Mouse (Mus musculus): ENCODE results near the gene Ezr. TPM values are rescaled to one million over a fixed set of nuclear protein-coding genes. Genes with fewer than 3 reads are reported as not detected.
A peak's percentile ranks its signal among the peaks of the same experiment; 100 is the strongest.

Gene Ezr
- total RNA-seq (2021): 10 to 100 TPM; 39.3 to 43.6 TPM

- DNase-seq (ENCODE audit: low spot score): peak; percentile 79
- intact Hi-C loops (cut with DNase I): loop anchor here (2.0 to 5.0 kb wide), 2 partner anchors 40 to 46 kb away; no protein-coding TSS in a partner anchor
Measured at GRCm38 (mm10) chr17:6782611-6783005, at the start of gene Ezr. TSS of gene Ezr (minus strand) at chr17:6782784.

- intact Hi-C loops (cut with DNase I): no loop called here
- no peak for DNase-seq (ENCODE audit: low spot score)
Measured at GRCm38 (mm10) chr17:6830004-6830592, 47.5 kb upstream of the Ezr start.

- intact Hi-C loops (cut with DNase I): loop anchor here (2.0 kb wide), 1 partner anchor 46 kb away; the partner anchor contains the start of gene Ezr
- DNase-seq (ENCODE audit: low spot score): no peak
Measured at GRCm38 (mm10) chr17:6828531-6829150, 46.1 kb upstream of the Ezr start.

GRCm38 (mm10) chr17:6827740-6828461 is 45.3 kb upstream of the Ezr start:
- intact Hi-C loops (cut with DNase I): loop anchor here (2.0 kb wide), 1 partner anchor 45 kb away; the partner anchor contains the start of gene Ezr
- DNase-seq (ENCODE audit: low spot score): peak; percentile 79

- no peak for DNase-seq (ENCODE audit: low spot score)
- intact Hi-C loops (cut with DNase I): no loop called here
Measured at GRCm38 (mm10) chr17:6827159-6827733, 44.7 kb upstream of the Ezr start.

- intact Hi-C loops (cut with DNase I): no loop called here
- DNase-seq (ENCODE audit: low spot score): no peak
Measured at GRCm38 (mm10) chr17:6816796-6817195, 34.2 kb upstream of the Ezr start.

GRCm38 (mm10) chr17:6816151-6816550 is 33.6 kb upstream of the Ezr start:
- no peak for DNase-seq (ENCODE audit: low spot score)
- intact Hi-C loops (cut with DNase I): no loop called here

- DNase-seq (ENCODE audit: low spot score): no peak
- intact Hi-C loops (cut with DNase I): no loop called here
Measured at GRCm38 (mm10) chr17:6814656-6815055, 32.1 kb upstream of the Ezr start.

- intact Hi-C loops (cut with DNase I): no loop called here
- no peak for DNase-seq (ENCODE audit: low spot score)
Measured at GRCm38 (mm10) chr17:6812851-6813191, 30.2 kb upstream of the Ezr start.

GRCm38 (mm10) chr17:6811931-6812850 is 29.6 kb upstream of the Ezr start:
- DNase-seq (ENCODE audit: low spot score): no peak
- intact Hi-C loops (cut with DNase I): no loop called here

GRCm38 (mm10) chr17:6809331-6809730 is 26.7 kb upstream of the Ezr start:
- DNase-seq (ENCODE audit: low spot score): no peak
- intact Hi-C loops (cut with DNase I): no loop called here

GRCm38 (mm10) chr17:6808521-6809165 is 26.1 kb upstream of the Ezr start:
- intact Hi-C loops (cut with DNase I): no loop called here
- DNase-seq (ENCODE audit: low spot score): no peak

- intact Hi-C loops (cut with DNase I): no loop called here
- no peak for DNase-seq (ENCODE audit: low spot score)
Measured at GRCm38 (mm10) chr17:6807827-6808520, 25.4 kb upstream of the Ezr start.

GRCm38 (mm10) chr17:6804853-6805543 is 22.4 kb upstream of the Ezr start:
- intact Hi-C loops (cut with DNase I): no loop called here
- DNase-seq (ENCODE audit: low spot score): no peak

GRCm38 (mm10) chr17:6804111-6804510 is 21.5 kb upstream of the Ezr start:
- no peak for DNase-seq (ENCODE audit: low spot score)
- intact Hi-C loops (cut with DNase I): no loop called here

GRCm38 (mm10) chr17:6803614-6804013 is 21.0 kb upstream of the Ezr start:
- no peak for DNase-seq (ENCODE audit: low spot score)
- intact Hi-C loops (cut with DNase I): no loop called here

GRCm38 (mm10) chr17:6798392-6799061 is 15.9 kb upstream of the Ezr start:
- intact Hi-C loops (cut with DNase I): no loop called here

GRCm38 (mm10) chr17:6797471-6797870 is 14.9 kb upstream of the Ezr start:
- no peak for DNase-seq (ENCODE audit: low spot score)
- intact Hi-C loops (cut with DNase I): no loop called here

More at GRCm38 (mm10) chr17:6798392-6799061, 15.9 kb upstream of the Ezr start:
- no peak for DNase-seq (ENCODE audit: low spot score)
